Mouse (Mus musculus) stomach, embryonic 15.5 days (tissue): ENCODE data around the gene Arhgef40. TPM values are rescaled to one million over a fixed set of nuclear protein-coding genes. Genes with fewer than 3 reads are reported as not detected.

Experiments
- ATAC-seq: fragments of 200-750 bp; cut with Nextera tagmentation; 2 replicates; pipeline ENCODE4 v1.8.0; 2017; ENCODE audit warnings: low read depth, moderate number of reproducible peaks, moderate TSS enrichment; ENCODE audit not compliant: insufficient read depth, low FRiP score
- H3K27ac ChIP-seq: fragments of 300-500 bp; sonication (generic); 2 replicates; pipeline ENCODE4 v1.5.1; 2015; ENCODE audit warnings: mild to moderate bottlenecking, inconsistent platforms
- H3K27me3 ChIP-seq: fragments of 300-500 bp; sonication (generic); replicated peaks from 2 replicates; pipeline ENCODE4 v1.6.1; 2015; ENCODE audit warnings: inconsistent platforms
- H3K36me3 ChIP-seq: fragments of 300-500 bp; sonication (generic); 2 replicates; pipeline ENCODE4 v1.6.1; 2015; ENCODE audit warnings: inconsistent platforms
- H3K4me1 ChIP-seq: fragments of 300-500 bp; sonication (generic); 2 replicates; pipeline ENCODE4 v1.6.1; 2015; ENCODE audit warnings: inconsistent platforms
- H3K4me2 ChIP-seq: fragments of 300-500 bp; sonication (generic); 2 replicates; pipeline ENCODE4 v1.6.1; 2015; ENCODE audit warnings: mild to moderate bottlenecking, inconsistent platforms
- H3K4me3 ChIP-seq: fragments of 300-500 bp; sonication (generic); replicated peaks from 2 replicates; pipeline ENCODE4 v1.5.1; 2015; ENCODE audit warnings: inconsistent platforms
- H3K9ac ChIP-seq: fragments of 300-500 bp; sonication (generic); 2 replicates; pipeline ENCODE4 v1.6.1; 2015; ENCODE audit warnings: inconsistent platforms
- H3K9me3 ChIP-seq: fragments of 300-500 bp; sonication (generic); 2 replicates; pipeline ENCODE4 v1.6.1; 2016; ENCODE audit warnings: inconsistent platforms
- WGBS: fragments of 180-500 bp; shearing (Covaris S2); methylation state at CpG from one replicate; pipeline ENCODE4 v1.1.7; 2015; 5-methylcytosine and 5-hydroxymethylcytosine counted together
- polyA plus RNA-seq: library from polyadenylated mRNA; unstranded; fragments of >200 nt; fragmentation: Nextera tagmentation; extraction: Ambion mirVana; gene quantifications from 2 replicates; pipeline ENCODE4 v1.2.1, GENCODE M21; 2015

The Arhgef40 gene
- polyA plus RNA-seq, 1 experiment from 2014 or later = 85.7 TPM

- H3K36me3 ChIP-seq = no peaks in the 10 kb centered on the region
- no peaks in the 10 kb centered on the region for H3K9me3 ChIP-seq
- WGBS = 3% methylated on average over 16 of the region's 24 CpGs
- H3K27ac ChIP-seq = peak overlapping the region; percentile 94
- ATAC-seq = no peak
- peaks cover 30% of the 10 kb centered on the region for H3K4me1 ChIP-seq
- peak overlapping the region; percentile 60; the same call in 1 of the 2 replicates for H3K9ac ChIP-seq
- peak overlapping the region; percentile 64 for H3K4me3 ChIP-seq
- H3K4me2 ChIP-seq = peak overlapping the region; percentile 67
- H3K27me3 ChIP-seq = no peaks in the 10 kb centered on the region
Observed at GRCm38 (mm10) chr14:52013771-52014219, 29.3 kb downstream of the Arhgef40 start.

GRCm38 (mm10) chr14:52014271-52014760, 29.8 kb downstream of the Arhgef40 start:
- Histone ChIP-seq H3K27me3 (no peaks in the 10 kb centered on the region), H3K27ac (peak overlapping the region; percentile 94), H3K4me1 (peaks cover 31% of the 10 kb centered on the region), H3K36me3 (no peaks in the 10 kb centered on the region), H3K4me2 (peak overlapping the region; percentile 67), H3K9ac (peak overlapping the region; percentile 60), H3K9me3 (no peaks in the 10 kb centered on the region), H3K4me3 (peak overlapping the region; percentile 64)
- peak; percentile 28 for ATAC-seq
- WGBS = 0% methylated on average over 1 of the region's 80 CpGs

- Histone ChIP-seq H3K4me2 (peak overlapping the region; percentile 67), H3K9ac (peak overlapping the region; percentile 60), H3K27ac (peak overlapping the region; percentile 94), H3K9me3 (no peaks in the 10 kb centered on the region), H3K4me3 (peak overlapping the region; percentile 64), H3K4me1 (peaks cover 27% of the 10 kb centered on the region), H3K36me3 (no peaks in the 10 kb centered on the region), H3K27me3 (no peaks in the 10 kb centered on the region)
- 2% methylated on average over 18 of the region's 28 CpGs for WGBS
- peak; percentile 12; the same call in 1 of the 2 replicates for ATAC-seq
Observed at GRCm38 (mm10) chr14:52014761-52015311, 30.3 kb downstream of the Arhgef40 start.

GRCm38 (mm10) chr14:52015445-52016100, 31.1 kb downstream of the Arhgef40 start, which contains the start of gene Tmem253:
TSS of gene Tmem253 (plus strand) at chr14:52015658.
- peak within 1 kb of the TSS; percentile 60 for H3K9ac ChIP-seq
- H3K4me3 ChIP-seq = peak within 1 kb of the TSS; percentile 64
- ATAC-seq = no peak
- H3K27me3 ChIP-seq = no peaks in the 10 kb centered on the region
- H3K4me2 ChIP-seq = peak within 1 kb of the TSS; percentile 67
- H3K27ac ChIP-seq = peak within 1 kb of the TSS; percentile 94
- H3K36me3 ChIP-seq = no peaks in the 10 kb centered on the region
- peaks cover 22% of the 10 kb centered on the region for H3K4me1 ChIP-seq
- H3K9me3 ChIP-seq = no peaks in the 10 kb centered on the region
- WGBS = 18% methylated on average over 6 of the region's 6 CpGs

GRCm38 (mm10) chr14:52016625-52017405, 32.3 kb downstream of the Arhgef40 start:
- no peak for ATAC-seq
- Histone ChIP-seq H3K36me3 (no peaks in the 10 kb centered on the region), H3K9me3 (no peaks in the 10 kb centered on the region), H3K4me1 (peaks cover 19% of the 10 kb centered on the region), H3K4me2 (no peak overlapping the region), H3K4me3 (no peak overlapping the region), H3K9ac (no peak overlapping the region), H3K27ac (peak overlapping the region; percentile 94; the same call in 1 of the 2 replicates), H3K27me3 (no peaks in the 10 kb centered on the region)
- WGBS = 82% methylated on average over 13 of the region's 13 CpGs

- H3K27me3 ChIP-seq = no peaks in the 10 kb centered on the region
- 80% methylated on average over 4 of the region's 4 CpGs for WGBS
- H3K9me3 ChIP-seq = no peaks in the 10 kb centered on the region
- no peak overlapping the region for H3K9ac ChIP-seq
- no peak overlapping the region for H3K4me2 ChIP-seq
- ATAC-seq = no peak
- H3K36me3 ChIP-seq = no peaks in the 10 kb centered on the region
- H3K4me3 ChIP-seq = no peak overlapping the region
- no peak overlapping the region for H3K27ac ChIP-seq
- H3K4me1 ChIP-seq = peaks cover 26% of the 10 kb centered on the region
Observed at GRCm38 (mm10) chr14:52017662-52018061, 33.1 kb downstream of the Arhgef40 start.

GRCm38 (mm10) chr14:52018248-52019050, 33.9 kb downstream of the Arhgef40 start:
- peak overlapping the region; percentile 98 for H3K27ac ChIP-seq
- WGBS = 83% methylated on average over 15 of the region's 15 CpGs
- peaks cover 26% of the 10 kb centered on the region for H3K4me1 ChIP-seq
- H3K4me2 ChIP-seq = peak overlapping the region; percentile 64
- no peaks in the 10 kb centered on the region for H3K36me3 ChIP-seq
- no peaks in the 10 kb centered on the region for H3K27me3 ChIP-seq
- peak overlapping the region; percentile 58 for H3K4me3 ChIP-seq
- H3K9ac ChIP-seq = no peak overlapping the region
- no peaks in the 10 kb centered on the region for H3K9me3 ChIP-seq
- ATAC-seq = no peak

- Histone ChIP-seq H3K27me3 (no peaks in the 10 kb centered on the region), H3K4me1 (peaks cover 26% of the 10 kb centered on the region), H3K9ac (peak overlapping the region; percentile 72; the same call in 1 of the 2 replicates), H3K9me3 (no peaks in the 10 kb centered on the region), H3K4me2 (peak overlapping the region; percentile 64), H3K36me3 (no peaks in the 10 kb centered on the region), H3K27ac (peak overlapping the region; percentile 98), H3K4me3 (peak overlapping the region; percentile 58)
- 25% methylated on average over 12 of the region's 12 CpGs for WGBS
- peak; percentile 1; the same call in 1 of the 2 replicates for ATAC-seq
Observed at GRCm38 (mm10) chr14:52019051-52019589, 34.6 kb downstream of the Arhgef40 start.

GRCm38 (mm10) chr14:52019590-52020340, 35.2 kb downstream of the Arhgef40 start:
- under 1% methylated on average over 74 of the region's 74 CpGs for WGBS
- peak; percentile 87 for ATAC-seq
- peak overlapping the region; percentile 64 for H3K4me2 ChIP-seq
- H3K9me3 ChIP-seq = no peaks in the 10 kb centered on the region
- H3K27ac ChIP-seq = peak overlapping the region; percentile 98
- peak overlapping the region; percentile 72 for H3K9ac ChIP-seq
- no peaks in the 10 kb centered on the region for H3K27me3 ChIP-seq
- peak overlapping the region; percentile 58 for H3K4me3 ChIP-seq
- H3K36me3 ChIP-seq = no peaks in the 10 kb centered on the region
- peaks cover 26% of the 10 kb centered on the region for H3K4me1 ChIP-seq

GRCm38 (mm10) chr14:52020486-52021137, 36.1 kb downstream of the Arhgef40 start, which contains the start of gene Zfp219:
TSS of gene Zfp219 (minus strand) at chr14:52020733.
- H3K9me3 ChIP-seq = no peaks in the 10 kb centered on the region
- peak within 1 kb of the TSS; percentile 72 for H3K9ac ChIP-seq
- H3K27me3 ChIP-seq = no peaks in the 10 kb centered on the region
- peak; percentile 67 for ATAC-seq
- H3K4me3 ChIP-seq = peak within 1 kb of the TSS; percentile 58
- H3K4me1 ChIP-seq = peaks cover 22% of the 10 kb centered on the region
- peak within 1 kb of the TSS; percentile 64 for H3K4me2 ChIP-seq
- H3K27ac ChIP-seq = peak within 1 kb of the TSS; percentile 98
- WGBS = 7% methylated on average over 15 of the region's 15 CpGs
- H3K36me3 ChIP-seq = no peaks in the 10 kb centered on the region
